Mouse (Mus musculus) gastrocnemius, adult 8-10 months (tissue): Measurements from ENCODE around the gene Trip4. TPM values are rescaled to one million over a fixed set of nuclear protein-coding genes. Genes with fewer than 3 reads are reported as not detected.

Experiments used
- DNase-seq, 2 experiments: peaks; one replicate each; pipeline ENCODE4 v3.0.0; 2022; ENCODE audit warnings: low spot score in 2 of 2
- total RNA-seq, 4 experiments: library from RNA; stranded (reverse); gene quantifications; 2 replicates each; pipeline ENCODE4 v1.2.4; 2022

Gene Trip4
- 10 to 100 TPM; 13.6 to 15.6 (median 14.4) TPM for total RNA-seq

- peak; percentile 95 for DNase-seq
These were observed at the start of gene Trip4, which contains the start of gene Csnk1g1 for GRCm38 (mm10) chr9:65908394-65909300. TSS of gene Trip4 (minus strand) at chr9:65908794. TSS of gene Csnk1g1 (plus strand) at chr9:65908924.

GRCm38 (mm10) chr9:65951082-65951587 is 42.5 kb upstream of the Trip4 start:
- no peak for DNase-seq

GRCm38 (mm10) chr9:65937566-65937965 is 29.0 kb upstream of the Trip4 start:
- no peak for DNase-seq

DNA sequence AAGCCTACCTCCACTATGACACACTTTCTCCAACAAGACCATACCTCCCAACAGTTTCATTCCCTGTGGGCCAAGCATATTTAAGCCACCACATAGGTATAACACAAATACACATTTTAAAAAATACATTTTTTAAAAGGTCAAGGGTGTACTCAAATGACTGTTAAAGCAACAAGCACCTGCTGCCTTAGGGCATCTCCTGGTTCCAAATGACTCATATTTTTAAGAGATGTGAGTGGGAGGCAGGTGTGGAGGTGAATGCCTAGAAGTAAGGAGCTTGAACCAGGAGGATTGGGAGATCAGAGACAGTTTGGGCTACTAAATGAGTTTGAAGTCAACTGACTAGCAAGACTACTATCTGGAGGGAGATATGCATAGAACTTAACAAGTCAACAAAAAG is 21.2 kb upstream of the Trip4 start:
- DNase-seq = no peak

- DNase-seq = no peak
These were observed 19.9 kb upstream of the Trip4 start for GRCm38 (mm10) chr9:65928456-65928855.

GRCm38 (mm10) chr9:65917015-65917414 is 8.4 kb upstream of the Trip4 start:
- DNase-seq = no peak

DNA sequence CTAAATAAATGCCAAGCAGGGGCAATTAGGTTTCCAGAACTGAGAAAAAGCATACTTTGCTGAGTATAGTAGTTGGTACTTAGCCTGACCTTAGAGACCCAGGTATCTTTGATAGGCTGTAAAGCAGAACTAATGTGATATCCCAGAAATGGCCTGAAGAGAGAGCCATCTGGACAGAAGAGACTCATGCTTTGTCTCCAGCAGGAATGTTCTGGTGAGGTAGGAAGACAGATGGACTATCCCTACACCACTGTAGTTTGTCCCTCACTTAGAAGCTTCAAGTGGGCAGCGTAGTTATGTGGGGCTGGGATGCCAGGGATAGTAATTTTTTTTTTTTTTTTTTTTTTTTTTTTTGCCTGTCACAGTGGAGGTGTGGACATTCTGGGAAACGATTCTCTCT is 5.4 kb upstream of the Trip4 start:
- DNase-seq = no peak

GRCm38 (mm10) chr9:65909837-65910236 is 1.2 kb upstream of the Trip4 start:
- no peak for DNase-seq

DNA sequence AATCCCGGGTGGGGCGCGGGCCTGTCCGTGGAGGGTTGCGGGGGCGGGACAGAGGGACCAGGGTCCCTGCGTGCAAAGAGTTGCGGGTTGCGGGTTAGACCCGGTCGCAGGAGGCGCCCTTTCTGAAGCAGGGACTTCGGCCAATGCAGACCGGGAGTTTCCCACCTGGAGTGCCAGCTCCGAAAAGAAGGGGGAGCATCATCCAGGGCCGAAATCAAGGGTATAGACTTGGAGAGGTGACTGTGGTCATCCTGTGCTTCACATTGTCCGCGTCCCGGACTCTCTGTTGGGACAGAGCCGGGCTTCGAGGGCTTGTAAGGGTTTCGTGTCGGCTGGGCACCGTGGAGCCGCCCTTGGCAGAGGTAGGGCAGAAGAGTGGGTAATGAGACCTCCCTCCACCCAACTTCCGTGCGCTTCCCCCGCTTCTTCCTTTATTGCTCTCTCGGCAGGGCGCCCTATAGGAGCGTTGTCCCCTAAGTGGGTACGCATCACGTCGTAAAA is 757 bp upstream of the Trip4 start:
- DNase-seq = peak in 1 of 2 experiments; percentile 14

GRCm38 (mm10) chr9:65903419-65903818 is 5.2 kb downstream of the Trip4 start:
- DNase-seq = no peak

GRCm38 (mm10) chr9:65902879-65903278 is 5.7 kb downstream of the Trip4 start:
- no peak for DNase-seq

DNA sequence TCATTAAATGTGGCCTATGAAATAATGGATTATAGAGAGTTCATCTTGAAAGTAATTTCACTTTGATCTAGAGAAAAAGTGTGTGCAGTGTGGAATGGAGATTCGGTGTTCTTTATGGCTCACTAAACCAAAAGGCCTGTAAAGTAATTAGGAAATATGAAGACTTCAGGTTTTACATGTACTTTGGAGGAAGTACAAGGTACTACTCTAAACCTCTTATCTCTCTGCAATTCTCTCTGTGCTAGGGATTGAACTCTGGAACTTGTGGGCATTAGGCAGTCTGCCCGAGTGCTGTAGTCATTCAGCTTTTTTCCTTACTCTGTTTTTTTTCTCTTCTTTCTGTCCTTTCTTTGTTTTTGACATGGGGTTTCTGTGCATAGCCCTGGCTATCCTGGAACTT is 11.6 kb downstream of the Trip4 start:
- DNase-seq = no peak

- no peak for DNase-seq
These were observed 17.5 kb downstream of the Trip4 start for GRCm38 (mm10) chr9:65891126-65891525.

DNA sequence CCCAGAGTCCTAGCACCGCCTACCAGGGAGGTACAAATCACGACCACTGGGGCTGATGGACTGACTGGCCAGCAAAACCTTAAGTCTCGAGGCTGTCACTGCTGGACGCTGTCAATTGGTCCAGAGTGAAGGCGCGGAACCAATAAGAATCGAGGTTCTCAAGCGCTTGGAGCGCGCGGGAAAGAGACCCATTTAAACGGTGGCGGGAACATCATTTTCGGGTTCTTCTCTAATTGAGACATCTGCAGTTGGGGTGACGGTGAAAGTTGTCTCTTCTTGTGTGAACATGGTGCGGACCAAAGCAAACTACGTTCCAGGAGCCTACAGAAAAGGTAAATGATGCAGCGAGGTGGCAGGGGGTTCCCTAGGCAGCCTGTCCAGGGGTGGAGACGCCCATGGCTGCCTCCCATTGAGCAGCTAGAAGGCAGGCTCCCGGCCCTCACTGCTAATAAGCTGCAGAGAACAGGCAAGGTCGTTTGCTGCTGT is 18.4 kb downstream of the Trip4 start, which contains the start of gene Pclaf:
TSS of gene Pclaf (plus strand) at position 95 of the 486 bp plus-strand sequence.
- DNase-seq = peak; percentile 15 to 20

- DNase-seq = peak; percentile 78 to 83
These were observed 23.9 kb downstream of the Trip4 start for GRCm38 (mm10) chr9:65884564-65885315.

GRCm38 (mm10) chr9:65859656-65860055 is 48.9 kb downstream of the Trip4 start:
- DNase-seq = no peak

DNA sequence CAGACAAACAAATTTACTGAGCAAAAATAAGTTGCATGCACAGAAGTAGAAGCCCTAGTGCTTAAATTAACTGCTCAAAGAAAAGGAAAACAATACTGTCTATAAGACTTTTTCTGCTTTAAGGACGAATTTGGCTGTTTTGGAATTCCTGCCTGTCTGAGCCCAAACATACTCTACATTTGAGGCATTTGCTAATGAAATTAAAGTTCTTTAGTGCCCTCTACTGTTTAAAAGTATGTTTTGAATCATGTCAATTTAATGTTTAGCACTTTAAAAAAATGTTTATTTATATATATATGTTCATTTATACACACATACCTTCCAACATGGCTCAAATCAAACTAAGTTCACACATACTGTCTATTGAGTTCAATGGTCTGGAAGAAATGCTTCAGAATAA is 58.4 kb downstream of the Trip4 start:
- no peak for DNase-seq

- no peak for DNase-seq
These were observed 60.4 kb downstream of the Trip4 start for GRCm38 (mm10) chr9:65848154-65848553.

GRCm38 (mm10) chr9:65844421-65845165 is 64.0 kb downstream of the Trip4 start:
- no peak for DNase-seq

- no peak for DNase-seq
These were observed 68.8 kb downstream of the Trip4 start for GRCm38 (mm10) chr9:65839841-65840240.

DNA sequence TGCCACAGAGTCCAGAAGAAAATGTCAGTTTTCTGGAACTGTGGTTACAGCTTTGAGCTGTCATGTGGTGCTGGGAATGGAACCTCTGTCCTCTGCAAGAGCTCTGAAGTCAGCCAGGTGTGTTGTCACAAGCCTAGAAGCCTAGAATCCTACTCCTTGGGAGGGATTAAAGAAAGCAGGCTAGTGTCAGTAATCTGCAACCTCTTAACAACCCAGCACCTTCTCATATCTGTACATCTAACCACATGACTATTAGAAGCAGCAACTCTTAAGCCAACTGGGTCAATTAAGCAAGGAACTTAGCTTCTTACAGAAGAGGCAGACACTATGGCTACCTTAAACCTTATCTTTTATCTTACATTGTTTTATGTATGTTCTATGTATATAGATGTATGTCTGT is 71.7 kb downstream of the Trip4 start:
- DNase-seq = no peak
